Mouse (Mus musculus) heart, postnatal 0 days (tissue): Measurements from ENCODE around the gene Wnt5a.

Experiments
- CTCF ChIP-seq: IDR thresholded peaks from 2 replicates; pipeline ENCODE4 v1.5.1; 2016; ENCODE audit warnings: antibody characterized with exemption, control low read depth, low read depth
- EP300 ChIP-seq: IDR thresholded peaks from 2 replicates; pipeline ENCODE4 v1.6.1; 2016; ENCODE audit warnings: antibody characterized with exemption, low read depth

GRCm38 (mm10) chr14:28494273-28494672, 10.3 kb upstream of the Wnt5a start:
- no peak for TF ChIP-seq EP300
- TF ChIP-seq CTCF, result no peak
